Mouse (Mus musculus) midbrain, embryonic 14.5 days (tissue): ENCODE results near the gene Map3k21. TPM values are rescaled to one million over a fixed set of nuclear protein-coding genes. Genes with fewer than 3 reads are reported as not detected.

ENCODE experiments used
- ATAC-seq: fragments of 200-750 bp; cut with Nextera tagmentation; 2 replicates; pipeline ENCODE4 v1.8.0; 2017; ENCODE audit warnings: moderate number of reproducible peaks, moderate library complexity; ENCODE audit not compliant: low FRiP score, low TSS enrichment
- DNase-seq: peaks from one replicate; pipeline ENCODE4 v3.0.0-alpha.2; 2015
- H3K27ac ChIP-seq: fragments of 300-500 bp; sonication (generic); replicated peaks from 2 replicates; pipeline ENCODE4 v1.5.1; 2014; ENCODE audit warnings: mild to moderate bottlenecking, low read depth, low read length, moderate library complexity
- H3K27me3 ChIP-seq: fragments of 300-500 bp; sonication (generic); 2 replicates; pipeline ENCODE4 v1.6.1; 2014; ENCODE audit warnings: low read length, control low read depth, mixed read lengths; ENCODE audit not compliant: control insufficient read depth, insufficient read depth
- H3K36me3 ChIP-seq: fragments of 300-500 bp; sonication (generic); 2 replicates; pipeline ENCODE4 v1.6.1; 2014; ENCODE audit warnings: low read length, control low read depth; ENCODE audit not compliant: control insufficient read depth, insufficient read depth
- H3K4me1 ChIP-seq: fragments of 300-500 bp; sonication (generic); 2 replicates; pipeline ENCODE4 v1.6.1; 2014; ENCODE audit warnings: mild to moderate bottlenecking, antibody characterized with exemption, low read length, control low read depth; ENCODE audit not compliant: control insufficient read depth, insufficient read depth
- H3K4me2 ChIP-seq: fragments of 300-500 bp; sonication (generic); 2 replicates; pipeline ENCODE4 v1.6.1; 2014; ENCODE audit warnings: mild to moderate bottlenecking, low read length, moderate library complexity
- H3K4me3 ChIP-seq: fragments of 300-500 bp; sonication (generic); replicated peaks from 2 replicates; pipeline ENCODE4 v1.5.1; 2014; ENCODE audit warnings: low read depth, low read length
- H3K9ac ChIP-seq: fragments of 300-500 bp; sonication (generic); replicated peaks from 2 replicates; pipeline ENCODE4 v1.6.1; 2014; ENCODE audit warnings: mild to moderate bottlenecking, low read length, moderate library complexity
- H3K9me3 ChIP-seq: fragments of 300-500 bp; sonication (generic); 2 replicates; pipeline ENCODE4 v1.6.1; 2016; ENCODE audit warnings: low read length, control low read depth, mixed read lengths; ENCODE audit not compliant: control insufficient read depth
- WGBS: fragments of 180-500 bp; shearing (Covaris S2); extraction: QIAGEN DNeasy Blood & Tissue Kit; methylation state at CpG from one replicate; pipeline ENCODE4 v1.1.7; 2014; 5-methylcytosine and 5-hydroxymethylcytosine counted together
- polyA plus RNA-seq: library from polyadenylated mRNA; unstranded; fragments of >200 nt; fragmentation: Nextera tagmentation; extraction: Ambion mirVana; gene quantifications from 2 replicates; pipeline ENCODE4 v1.2.1, GENCODE M21; 2014

Gene Map3k21
- polyA plus RNA-seq, 1 experiment from 2014 or later, result 0.63 TPM

- Histone ChIP-seq H3K27me3 (no peaks in the 10 kb centered on the region), H3K9me3 (no peaks in the 10 kb centered on the region), H3K9ac (no peak overlapping the region), H3K4me3 (no peak overlapping the region), H3K4me1 (no peaks in the 10 kb centered on the region), H3K36me3 (no peaks in the 10 kb centered on the region), H3K27ac (no peak overlapping the region), H3K4me2 (no peak overlapping the region)
- 81% methylated on average over 9 of the region's 9 CpGs for WGBS
- no peak for ATAC-seq
- DNase-seq, result no peak
These were observed 10.5 kb downstream of the Map3k21 start for GRCm38 (mm10) chr8:125920761-125921160.

GRCm38 (mm10) chr8:125922333-125922732, 12.1 kb downstream of the Map3k21 start:
- no peak for DNase-seq
- WGBS, result 92% methylated on average over 3 of the region's 3 CpGs
- Histone ChIP-seq H3K9me3 (no peaks in the 10 kb centered on the region), H3K4me2 (no peak overlapping the region), H3K4me3 (no peak overlapping the region), H3K36me3 (no peaks in the 10 kb centered on the region), H3K9ac (no peak overlapping the region), H3K4me1 (no peaks in the 10 kb centered on the region), H3K27ac (no peak overlapping the region), H3K27me3 (no peaks in the 10 kb centered on the region)
- no peak for ATAC-seq

GRCm38 (mm10) chr8:125926636-125927035, 16.4 kb downstream of the Map3k21 start:
- Histone ChIP-seq H3K27me3 (no peaks in the 10 kb centered on the region), H3K9ac (no peak overlapping the region), H3K4me2 (no peak overlapping the region), H3K4me3 (no peak overlapping the region), H3K4me1 (no peaks in the 10 kb centered on the region), H3K36me3 (no peaks in the 10 kb centered on the region), H3K9me3 (no peaks in the 10 kb centered on the region), H3K27ac (no peak overlapping the region)
- WGBS, result 86% methylated on average over 4 of the region's 4 CpGs
- no peak for ATAC-seq
- no peak for DNase-seq

GRCm38 (mm10) chr8:125930276-125931046, 20.2 kb downstream of the Map3k21 start:
- DNase-seq (no peak), ATAC-seq (no peak)
- Histone ChIP-seq H3K27me3 (no peaks in the 10 kb centered on the region), H3K36me3 (no peaks in the 10 kb centered on the region), H3K9ac (no peak overlapping the region), H3K27ac (no peak overlapping the region), H3K9me3 (no peaks in the 10 kb centered on the region), H3K4me1 (no peaks in the 10 kb centered on the region), H3K4me2 (no peak overlapping the region), H3K4me3 (no peak overlapping the region)
- 87% methylated on average over 11 of the region's 11 CpGs for WGBS

- H3K36me3 ChIP-seq, result no peaks in the 10 kb centered on the region
- DNase-seq (no peak), ATAC-seq (no peak)
- no peaks in the 10 kb centered on the region for H3K9me3 ChIP-seq
- H3K27ac ChIP-seq, result no peak overlapping the region
- H3K4me2 ChIP-seq, result no peak overlapping the region
- WGBS, result 87% methylated on average over 6 of the region's 6 CpGs
- no peak overlapping the region for H3K4me3 ChIP-seq
- H3K27me3 ChIP-seq, result no peaks in the 10 kb centered on the region
- H3K9ac ChIP-seq, result no peak overlapping the region
- no peaks in the 10 kb centered on the region for H3K4me1 ChIP-seq
These were observed 21.6 kb downstream of the Map3k21 start for GRCm38 (mm10) chr8:125931822-125932221.

GRCm38 (mm10) chr8:125935649-125936048, 25.4 kb downstream of the Map3k21 start:
- no peaks in the 10 kb centered on the region for H3K36me3 ChIP-seq
- H3K9me3 ChIP-seq, result no peaks in the 10 kb centered on the region
- H3K9ac ChIP-seq, result no peak overlapping the region
- H3K4me3 ChIP-seq, result no peak overlapping the region
- peak; percentile 81 for DNase-seq
- no peaks in the 10 kb centered on the region for H3K4me1 ChIP-seq
- ATAC-seq, result no peak
- WGBS, result 52% methylated on average over 9 of the region's 9 CpGs
- H3K27ac ChIP-seq, result no peak overlapping the region
- no peak overlapping the region for H3K4me2 ChIP-seq
- H3K27me3 ChIP-seq, result no peaks in the 10 kb centered on the region

GRCm38 (mm10) chr8:125944511-125944910, 34.3 kb downstream of the Map3k21 start:
- Histone ChIP-seq H3K27ac (no peak overlapping the region), H3K4me3 (no peak overlapping the region), H3K9me3 (no peaks in the 10 kb centered on the region), H3K4me1 (no peaks in the 10 kb centered on the region), H3K9ac (no peak overlapping the region), H3K36me3 (no peaks in the 10 kb centered on the region), H3K4me2 (no peak overlapping the region), H3K27me3 (no peaks in the 10 kb centered on the region)
- no peak for ATAC-seq
- 88% methylated on average over 4 of the region's 4 CpGs for WGBS
- no peak for DNase-seq

- DNase-seq (no peak), ATAC-seq (no peak)
- Histone ChIP-seq H3K27me3 (no peaks in the 10 kb centered on the region), H3K4me3 (no peak overlapping the region), H3K9me3 (no peaks in the 10 kb centered on the region), H3K9ac (no peak overlapping the region), H3K27ac (no peak overlapping the region), H3K4me2 (no peak overlapping the region), H3K36me3 (no peaks in the 10 kb centered on the region), H3K4me1 (no peaks in the 10 kb centered on the region)
- WGBS, result 80% methylated on average over 9 of the region's 9 CpGs
These were observed 38.6 kb downstream of the Map3k21 start for GRCm38 (mm10) chr8:125948696-125949308.
